Mouse (Mus musculus) embryonic facial prominence, embryonic 15.5 days (tissue): Measurements from ENCODE around the gene Cdk8. TPM values are rescaled to one million over a fixed set of nuclear protein-coding genes. Genes with fewer than 3 reads are reported as not detected.
A peak's percentile ranks its signal among the peaks of the same experiment; 100 is the strongest.

Experiments
- ATAC-seq: fragments of 200-750 bp; cut with Nextera tagmentation; 2 replicates; pipeline ENCODE4 v1.8.0; 2017; ENCODE audit warnings: low read depth, moderate TSS enrichment; ENCODE audit not compliant: insufficient number of reproducible peaks, low FRiP score, low TSS enrichment
- H3K27ac ChIP-seq: fragments of 300-500 bp; sonication (generic); replicated peaks from 2 replicates; pipeline ENCODE4 v1.5.1; 2015; ENCODE audit warnings: mild to moderate bottlenecking, inconsistent platforms
- H3K27me3 ChIP-seq: fragments of 300-500 bp; sonication (generic); 2 replicates; pipeline ENCODE4 v1.6.1; 2015; ENCODE audit warnings: inconsistent platforms
- H3K36me3 ChIP-seq: fragments of 300-500 bp; sonication (generic); 2 replicates; pipeline ENCODE4 v1.6.1; 2015; ENCODE audit warnings: mild to moderate bottlenecking, inconsistent platforms
- H3K4me1 ChIP-seq: fragments of 300-500 bp; sonication (generic); 2 replicates; pipeline ENCODE4 v1.6.1; 2015; ENCODE audit warnings: inconsistent platforms
- H3K4me2 ChIP-seq: fragments of 300-500 bp; sonication (generic); replicated peaks from 2 replicates; pipeline ENCODE4 v1.6.1; 2015; ENCODE audit warnings: mild to moderate bottlenecking, inconsistent platforms
- H3K4me3 ChIP-seq: fragments of 300-500 bp; sonication (generic); replicated peaks from 2 replicates; pipeline ENCODE4 v1.5.1; 2015; ENCODE audit warnings: mild to moderate bottlenecking, inconsistent platforms
- H3K9ac ChIP-seq: fragments of 300-500 bp; sonication (generic); 2 replicates; pipeline ENCODE4 v1.6.1; 2015; ENCODE audit warnings: inconsistent platforms
- H3K9me3 ChIP-seq: fragments of 300-500 bp; sonication (generic); replicated peaks from 2 replicates; pipeline ENCODE4 v1.6.1; 2016; ENCODE audit warnings: inconsistent platforms
- WGBS: fragments of 180-500 bp; shearing (Covaris S2); methylation state at CpG from one replicate; pipeline ENCODE4 v1.1.7; 2015; 5-methylcytosine and 5-hydroxymethylcytosine counted together
- polyA plus RNA-seq: library from polyadenylated mRNA; unstranded; fragments of >200 nt; fragmentation: Nextera tagmentation; extraction: Ambion mirVana; gene quantifications from 2 replicates; pipeline ENCODE4 v1.2.1, GENCODE M21; 2015

Gene Cdk8
- polyA plus RNA-seq, 1 experiment from 2014 or later: 16.2 TPM

- Histone ChIP-seq H3K4me3 (no peak overlapping the region), H3K36me3 (peaks cover 56% of the 10 kb centered on the region), H3K4me2 (no peak overlapping the region), H3K27me3 (no peaks in the 10 kb centered on the region), H3K9ac (no peak overlapping the region), H3K27ac (no peak overlapping the region), H3K4me1 (no peaks in the 10 kb centered on the region), H3K9me3 (no peaks in the 10 kb centered on the region)
- 79% methylated on average over 8 of the region's 8 CpGs for WGBS
- no peak for ATAC-seq
Measured at GRCm38 (mm10) chr5:146299520-146299870, 68.5 kb downstream of the Cdk8 start.

GRCm38 (mm10) chr5:146303470-146303869 lies 72.4 kb downstream of the Cdk8 start:
- WGBS: 84% methylated on average over 5 of the region's 5 CpGs
- H3K9ac ChIP-seq: no peak overlapping the region
- no peak overlapping the region for H3K4me3 ChIP-seq
- no peak for ATAC-seq
- H3K9me3 ChIP-seq: no peaks in the 10 kb centered on the region
- no peaks in the 10 kb centered on the region for H3K27me3 ChIP-seq
- H3K4me2 ChIP-seq: no peak overlapping the region
- H3K27ac ChIP-seq: no peak overlapping the region
- H3K36me3 ChIP-seq: peaks cover 40% of the 10 kb centered on the region; the same call in 1 of the 2 replicates
- H3K4me1 ChIP-seq: no peaks in the 10 kb centered on the region

DNA sequence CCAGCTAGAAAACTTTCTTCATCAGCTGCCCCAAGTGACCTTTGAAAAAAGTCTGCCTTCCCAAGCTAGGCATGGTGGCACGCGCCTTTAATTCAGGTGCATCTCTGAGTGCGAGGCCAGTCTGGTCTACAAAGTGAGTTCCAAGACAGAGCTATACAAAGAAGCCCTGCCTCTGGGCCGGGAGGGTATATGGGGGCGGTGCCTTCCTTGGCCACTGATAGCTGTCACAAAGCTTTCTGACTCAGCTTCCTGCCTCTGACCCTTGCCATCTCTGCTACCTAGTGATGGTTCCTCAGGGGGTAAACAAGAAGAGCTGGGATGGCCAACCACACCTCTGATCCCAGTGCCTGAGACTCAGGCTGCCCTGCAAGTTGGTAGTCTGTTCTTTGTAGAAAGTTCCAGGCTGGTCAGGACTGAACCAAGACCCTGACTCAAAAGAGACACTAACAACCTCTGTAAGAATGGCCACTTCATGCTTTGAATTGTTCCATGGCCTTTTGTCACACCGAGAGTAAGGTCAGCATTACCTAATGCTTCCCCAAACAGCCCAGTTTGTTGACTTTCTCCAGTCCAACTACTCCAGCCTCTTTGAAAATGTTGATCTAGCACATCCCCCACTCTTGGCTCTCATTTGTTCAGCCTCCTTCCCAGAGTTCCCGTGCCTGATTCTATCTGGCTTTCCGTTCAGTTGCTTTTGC lies 76.2 kb downstream of the Cdk8 start:
- Histone ChIP-seq H3K9me3 (no peaks in the 10 kb centered on the region), H3K27ac (no peak overlapping the region), H3K4me1 (no peaks in the 10 kb centered on the region), H3K36me3 (peaks cover 11% of the 10 kb centered on the region; the same call in 1 of the 2 replicates), H3K27me3 (no peaks in the 10 kb centered on the region), H3K4me3 (no peak overlapping the region), H3K9ac (no peak overlapping the region), H3K4me2 (no peak overlapping the region)
- WGBS: 92% methylated on average over 8 of the region's 8 CpGs
- no peak for ATAC-seq

DNA sequence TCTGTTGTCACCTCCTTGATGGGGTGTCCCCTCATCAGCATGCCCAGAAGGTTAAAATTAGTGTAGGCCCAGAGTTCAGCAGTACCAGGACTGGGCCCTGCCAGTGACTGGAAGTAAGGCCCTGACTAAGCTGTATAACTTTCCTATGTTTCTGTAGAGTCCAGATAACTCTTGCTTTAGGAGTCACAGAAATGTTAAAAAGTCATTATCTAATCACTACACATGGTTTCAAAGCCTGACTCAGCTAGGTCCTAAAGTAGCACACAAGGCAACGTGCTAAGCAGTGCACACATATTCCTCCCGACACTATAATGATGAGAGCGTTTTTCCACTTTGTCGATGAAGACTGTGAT lies 76.7 kb downstream of the Cdk8 start:
- no peaks in the 10 kb centered on the region for H3K4me1 ChIP-seq
- H3K27ac ChIP-seq: no peak overlapping the region
- 97% methylated on average over 4 of the region's 4 CpGs for WGBS
- no peak overlapping the region for H3K4me3 ChIP-seq
- no peaks in the 10 kb centered on the region for H3K27me3 ChIP-seq
- peaks cover 11% of the 10 kb centered on the region; the same call in 1 of the 2 replicates for H3K36me3 ChIP-seq
- H3K9me3 ChIP-seq: no peaks in the 10 kb centered on the region
- H3K4me2 ChIP-seq: no peak overlapping the region
- no peak for ATAC-seq
- no peak overlapping the region for H3K9ac ChIP-seq

DNA sequence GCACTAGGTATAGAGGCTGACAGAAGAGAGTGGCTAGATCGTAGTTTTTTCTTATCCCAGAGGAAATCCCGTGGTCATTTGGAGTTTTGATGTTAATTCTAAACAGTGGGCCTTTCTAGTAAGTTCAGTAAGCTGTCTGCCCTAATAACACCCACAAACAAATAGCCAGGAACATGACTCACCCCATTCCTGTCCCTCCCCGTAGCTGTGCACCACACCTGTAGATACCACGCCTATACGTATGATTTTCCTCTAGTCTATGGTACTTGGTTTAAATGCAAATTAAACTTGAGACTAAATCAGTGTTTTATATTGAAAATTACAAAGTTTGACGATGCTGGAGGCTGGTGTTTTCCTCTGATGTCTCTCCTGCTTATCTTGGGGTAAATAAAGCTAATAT lies 83.5 kb downstream of the Cdk8 start:
- Histone ChIP-seq H3K9ac (no peak overlapping the region), H3K4me1 (peaks cover 28% of the 10 kb centered on the region), H3K4me3 (no peak overlapping the region), H3K9me3 (no peaks in the 10 kb centered on the region), H3K4me2 (no peak overlapping the region), H3K27me3 (no peaks in the 10 kb centered on the region), H3K27ac (no peak overlapping the region), H3K36me3 (no peaks in the 10 kb centered on the region)
- ATAC-seq: no peak
- WGBS: 70% methylated on average over 6 of the region's 6 CpGs

- H3K9me3 ChIP-seq: no peaks in the 10 kb centered on the region
- H3K27ac ChIP-seq: no peak overlapping the region
- 0 out of 2 replicates have a peak, but pooled peaks have one; percentile 12 for ATAC-seq
- H3K4me3 ChIP-seq: no peak overlapping the region
- H3K36me3 ChIP-seq: no peaks in the 10 kb centered on the region
- peaks cover 28% of the 10 kb centered on the region for H3K4me1 ChIP-seq
- no peak overlapping the region for H3K9ac ChIP-seq
- no peaks in the 10 kb centered on the region for H3K27me3 ChIP-seq
- no peak overlapping the region for H3K4me2 ChIP-seq
- 23% methylated on average over 14 of the region's 14 CpGs for WGBS
Measured at GRCm38 (mm10) chr5:146315268-146315921, 84.4 kb downstream of the Cdk8 start.

- no peak overlapping the region for H3K9ac ChIP-seq
- no peak overlapping the region for H3K4me2 ChIP-seq
- peaks cover 28% of the 10 kb centered on the region for H3K4me1 ChIP-seq
- no peak overlapping the region for H3K27ac ChIP-seq
- ATAC-seq: no peak
- no peaks in the 10 kb centered on the region for H3K36me3 ChIP-seq
- WGBS: 80% methylated on average over 5 of the region's 5 CpGs
- H3K4me3 ChIP-seq: no peak overlapping the region
- no peaks in the 10 kb centered on the region for H3K9me3 ChIP-seq
- H3K27me3 ChIP-seq: no peaks in the 10 kb centered on the region
Measured at GRCm38 (mm10) chr5:146316316-146316715, 85.3 kb downstream of the Cdk8 start.

DNA sequence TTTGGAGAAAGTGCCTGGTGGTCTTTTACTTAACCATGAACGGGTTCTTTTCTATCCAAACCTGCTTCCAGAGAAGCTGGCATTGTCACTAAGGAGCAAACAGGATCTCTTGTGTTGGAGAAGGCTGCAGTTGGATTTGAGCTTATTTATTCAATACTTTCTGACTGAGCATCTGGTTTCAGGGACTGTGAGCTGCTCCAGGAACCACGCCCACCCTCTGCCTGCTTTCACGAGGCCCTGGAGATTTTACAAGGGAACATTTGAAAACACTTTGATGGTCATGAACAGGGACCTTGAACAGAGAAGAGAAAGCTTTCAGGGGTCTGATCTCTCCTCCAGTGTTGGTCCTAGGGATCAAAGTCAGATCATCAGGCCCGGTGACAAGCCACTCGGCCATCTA lies 87.0 kb downstream of the Cdk8 start:
- Histone ChIP-seq H3K9me3 (no peaks in the 10 kb centered on the region), H3K4me2 (no peak overlapping the region), H3K27me3 (no peaks in the 10 kb centered on the region), H3K4me1 (peaks cover 28% of the 10 kb centered on the region), H3K36me3 (no peaks in the 10 kb centered on the region), H3K9ac (no peak overlapping the region), H3K4me3 (no peak overlapping the region), H3K27ac (no peak overlapping the region)
- ATAC-seq: no peak
- WGBS: 44% methylated on average over 5 of the region's 5 CpGs

DNA sequence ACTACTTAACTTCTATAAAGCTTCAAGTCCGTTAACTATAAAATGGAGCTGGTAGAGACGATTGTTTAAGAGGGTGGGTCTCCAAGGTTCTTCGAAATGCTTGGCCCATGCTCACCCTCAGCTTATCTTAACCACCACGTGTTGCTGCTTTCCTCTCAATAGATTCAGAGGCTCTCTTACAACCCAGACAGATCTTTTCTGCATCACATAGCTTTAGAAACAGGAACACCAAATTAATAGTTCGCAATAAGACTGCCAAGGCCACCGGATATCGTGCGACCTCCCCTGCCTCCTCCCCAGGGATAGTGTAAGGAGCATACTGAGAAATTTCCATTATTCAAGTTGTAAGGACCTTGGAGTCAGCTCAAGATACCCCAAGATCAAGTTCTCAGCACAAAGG lies 87.4 kb downstream of the Cdk8 start:
- Histone ChIP-seq H3K9ac (no peak overlapping the region), H3K4me2 (no peak overlapping the region), H3K4me1 (peaks cover 27% of the 10 kb centered on the region), H3K4me3 (no peak overlapping the region), H3K27me3 (no peaks in the 10 kb centered on the region), H3K27ac (no peak overlapping the region), H3K36me3 (no peaks in the 10 kb centered on the region), H3K9me3 (no peaks in the 10 kb centered on the region)
- ATAC-seq: no peak
- 73% methylated on average over 8 of the region's 8 CpGs for WGBS

GRCm38 (mm10) chr5:146328941-146329340 lies 97.9 kb downstream of the Cdk8 start:
- Histone ChIP-seq H3K27me3 (no peaks in the 10 kb centered on the region), H3K9ac (no peak overlapping the region), H3K27ac (no peak overlapping the region), H3K4me3 (no peak overlapping the region), H3K4me1 (no peaks in the 10 kb centered on the region), H3K36me3 (no peaks in the 10 kb centered on the region), H3K9me3 (no peaks in the 10 kb centered on the region), H3K4me2 (no peak overlapping the region)
- no peak for ATAC-seq
- 71% methylated on average over 10 of the region's 10 CpGs for WGBS

- 87% methylated on average over 5 of the region's 5 CpGs for WGBS
- Histone ChIP-seq H3K9ac (no peak overlapping the region), H3K4me2 (no peak overlapping the region), H3K4me1 (no peaks in the 10 kb centered on the region), H3K27ac (no peak overlapping the region), H3K9me3 (no peaks in the 10 kb centered on the region), H3K4me3 (no peak overlapping the region), H3K36me3 (no peaks in the 10 kb centered on the region), H3K27me3 (no peaks in the 10 kb centered on the region)
- ATAC-seq: no peak
Measured at GRCm38 (mm10) chr5:146329541-146329940, 98.5 kb downstream of the Cdk8 start.
